Mouse (Mus musculus): ENCODE results near the gene Ttc7b. TPM values are rescaled to one million over a fixed set of nuclear protein-coding genes. Genes with fewer than 3 reads are reported as not detected.

Ttc7b gene
- polyA plus RNA-seq, 1 experiment from 2014 or later: 4.5 TPM

GRCm38 (mm10) chr12:100265546-100266309 is 254.9 kb downstream of the Ttc7b start:
- Histone ChIP-seq H3K9me3 (replicated peaks) (no peaks in the 10 kb centered on the region), H3K4me1 (peaks cover 12% of the 10 kb centered on the region), H3K9ac (no peak overlapping the region), H3K27me3 (no peaks in the 10 kb centered on the region), H3K4me2 (no peak overlapping the region), H3K27ac (peak overlapping the region; percentile 20; the same call in 1 of the 2 replicates), H3K4me3 (no peak overlapping the region), H3K36me3 (ENCODE audit: poor library complexity, severe bottlenecking) (no peaks in the 10 kb centered on the region)
- WGBS: 56% methylated on average over 9 of the region's 9 CpGs
- peak; percentile 88 for ATAC-seq

- peaks cover 16% of the 10 kb centered on the region for H3K4me1 ChIP-seq
- no peak overlapping the region for H3K4me2 ChIP-seq
- no peak overlapping the region for H3K27ac ChIP-seq
- no peak for ATAC-seq
- no peaks in the 10 kb centered on the region for H3K9me3 ChIP-seq (replicated peaks)
- no peak overlapping the region for H3K4me3 ChIP-seq
- H3K36me3 ChIP-seq (ENCODE audit: poor library complexity, severe bottlenecking): no peaks in the 10 kb centered on the region
- WGBS: 86% methylated on average over 4 of the region's 4 CpGs
- no peak overlapping the region for H3K9ac ChIP-seq
- no peaks in the 10 kb centered on the region for H3K27me3 ChIP-seq
Measured at GRCm38 (mm10) chr12:100264941-100265340, 255.7 kb downstream of the Ttc7b start.

GRCm38 (mm10) chr12:100262846-100263245 is 257.8 kb downstream of the Ttc7b start:
- H3K4me2 ChIP-seq: no peak overlapping the region
- no peak overlapping the region for H3K9ac ChIP-seq
- no peaks in the 10 kb centered on the region for H3K36me3 ChIP-seq (ENCODE audit: poor library complexity, severe bottlenecking)
- H3K27me3 ChIP-seq: no peaks in the 10 kb centered on the region
- ATAC-seq: no peak
- WGBS: 74% methylated on average over 6 of the region's 6 CpGs
- H3K9me3 ChIP-seq (replicated peaks): no peaks in the 10 kb centered on the region
- H3K4me3 ChIP-seq: no peak overlapping the region
- H3K4me1 ChIP-seq: peaks cover 16% of the 10 kb centered on the region
- H3K27ac ChIP-seq: no peak overlapping the region

- no peaks in the 10 kb centered on the region for H3K9me3 ChIP-seq (replicated peaks)
- H3K27me3 ChIP-seq: no peaks in the 10 kb centered on the region
- no peak overlapping the region for H3K4me3 ChIP-seq
- no peak overlapping the region for H3K9ac ChIP-seq
- no peak for ATAC-seq
- no peak overlapping the region for H3K4me2 ChIP-seq
- H3K4me1 ChIP-seq: peaks cover 16% of the 10 kb centered on the region
- no peak overlapping the region for H3K27ac ChIP-seq
- no peaks in the 10 kb centered on the region for H3K36me3 ChIP-seq (ENCODE audit: poor library complexity, severe bottlenecking)
- WGBS: 90% methylated on average over 6 of the region's 6 CpGs
Measured at GRCm38 (mm10) chr12:100261761-100262160, 258.9 kb downstream of the Ttc7b start.

- ATAC-seq: no peak
- no peak overlapping the region for H3K4me2 ChIP-seq
- WGBS: 78% methylated on average over 2 of the region's 2 CpGs
- no peaks in the 10 kb centered on the region for H3K36me3 ChIP-seq (ENCODE audit: poor library complexity, severe bottlenecking)
- H3K27ac ChIP-seq: no peak overlapping the region
- peaks cover 5% of the 10 kb centered on the region; the same call in 1 of the 2 replicates for H3K4me1 ChIP-seq
- no peak overlapping the region for H3K9ac ChIP-seq
- no peak overlapping the region for H3K4me3 ChIP-seq
- H3K27me3 ChIP-seq: no peaks in the 10 kb centered on the region
- no peaks in the 10 kb centered on the region for H3K9me3 ChIP-seq (replicated peaks)
Measured at GRCm38 (mm10) chr12:100260151-100260550, 260.5 kb downstream of the Ttc7b start.

GRCm38 (mm10) chr12:100257779-100258178 is 262.8 kb downstream of the Ttc7b start:
- ATAC-seq: no peak
- WGBS: 84% methylated on average over 3 of the region's 3 CpGs

GRCm38 (mm10) chr12:100255441-100255949 is 265.1 kb downstream of the Ttc7b start:
- no peak overlapping the region for H3K27ac ChIP-seq
- no peaks in the 10 kb centered on the region for H3K27me3 ChIP-seq
- no peak overlapping the region for H3K9ac ChIP-seq
- no peak for ATAC-seq
- H3K9me3 ChIP-seq (replicated peaks): no peaks in the 10 kb centered on the region
- H3K4me2 ChIP-seq: no peak overlapping the region
- no peak overlapping the region for H3K4me3 ChIP-seq
- 94% methylated on average over 2 of the region's 2 CpGs for whole genome bisulfite sequencing
- H3K4me1 ChIP-seq: peaks cover 5% of the 10 kb centered on the region; the same call in 1 of the 2 replicates
- no peaks in the 10 kb centered on the region for H3K36me3 ChIP-seq (ENCODE audit: poor library complexity, severe bottlenecking)

More at GRCm38 (mm10) chr12:100257779-100258178, 262.8 kb downstream of the Ttc7b start:
- H3K4me1 ChIP-seq: peaks cover 5% of the 10 kb centered on the region; the same call in 1 of the 2 replicates
- no peaks in the 10 kb centered on the region for H3K9me3 ChIP-seq (replicated peaks)
- H3K4me3 ChIP-seq: no peak overlapping the region
- H3K9ac ChIP-seq: no peak overlapping the region
- H3K27ac ChIP-seq: no peak overlapping the region
- H3K27me3 ChIP-seq: no peaks in the 10 kb centered on the region
- no peaks in the 10 kb centered on the region for H3K36me3 ChIP-seq (ENCODE audit: poor library complexity, severe bottlenecking)
- H3K4me2 ChIP-seq: no peak overlapping the region

GRCm38 (mm10) chr12:100254471-100254870 is 266.2 kb downstream of the Ttc7b start:
- Histone ChIP-seq H3K4me3 (no peak overlapping the region), H3K27ac (no peak overlapping the region), H3K4me1 (no peaks in the 10 kb centered on the region; the same call in 1 of the 2 replicates), H3K36me3 (ENCODE audit: poor library complexity, severe bottlenecking) (no peaks in the 10 kb centered on the region), H3K9me3 (replicated peaks) (no peaks in the 10 kb centered on the region), H3K27me3 (no peaks in the 10 kb centered on the region), H3K4me2 (no peak overlapping the region), H3K9ac (no peak overlapping the region)
- 76% methylated on average over 4 of the region's 4 CpGs for WGBS
- ATAC-seq: peak; percentile 45; the same call in 1 of the 2 replicates

Other genes starting within 250 kb of the Ttc7b start
- 7.3 and 8.5 TPM in 2 replicates for gene Rps6ka5, start 206.2 kb upstream of the Ttc7b start, polyA plus RNA-seq (2015; fragmentation: Nextera tagmentation; extraction: Ambion mirVana)

Measured in forebrain, embryonic 13.5 days (tissue).